Mouse (Mus musculus) splenic B cell, adult 2 months (primary cell): ENCODE results near the gene Olfr1110.
"Not testable (repeated sequence)": the region's sequence is repeated elsewhere in the genome, so short reads cannot be mapped to it uniquely, and the experiment has no call there.

Source experiments
- DNase-seq: peaks from one replicate; pipeline ENCODE4 v3.0.0-alpha.2; 2011; ENCODE audit warnings: low read depth, low spot score
- H3K27me3 ChIP-seq: 2 replicates; pipeline ENCODE4 v1.6.1; 2012; ENCODE audit warnings: mild to moderate bottlenecking, low read length, moderate library complexity, mixed read lengths; ENCODE audit not compliant: control insufficient read depth, poor library complexity, insufficient read depth, severe bottlenecking
- H3K36me3 ChIP-seq: 2 replicates; pipeline ENCODE4 v1.6.1; 2012; ENCODE audit warnings: mild to moderate bottlenecking, low read length, moderate library complexity, mixed read lengths; ENCODE audit not compliant: control insufficient read depth, poor library complexity, insufficient read depth, severe bottlenecking

Olfr1110 gene

DNA sequence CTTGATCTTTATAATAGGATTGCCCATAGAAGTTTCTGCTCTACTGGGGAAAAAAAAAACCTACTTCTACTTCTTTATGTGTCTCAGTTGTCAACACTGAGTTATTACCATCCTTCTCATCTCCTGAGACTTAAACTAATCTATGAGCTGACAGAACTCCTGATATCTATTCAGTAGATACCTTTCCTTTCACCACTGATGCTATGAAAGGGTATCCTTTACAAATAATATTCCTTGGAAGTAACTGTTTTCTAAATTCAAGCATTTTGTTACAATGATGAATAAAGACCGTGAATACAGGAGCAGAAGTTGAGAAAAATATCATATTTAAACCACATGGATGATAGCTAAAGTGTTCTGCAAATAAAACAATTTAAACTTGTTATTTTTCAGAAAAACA lies at the start of gene Olfr1110:
Gene Olfr1110, minus strand, starts transcription at position 101 of the 400 bp plus-strand sequence.
- no peak for DNase-seq
- no peaks in the 10 kb centered on the region for H3K36me3 ChIP-seq
- H3K27me3 ChIP-seq: no peaks in the 10 kb centered on the region

DNA sequence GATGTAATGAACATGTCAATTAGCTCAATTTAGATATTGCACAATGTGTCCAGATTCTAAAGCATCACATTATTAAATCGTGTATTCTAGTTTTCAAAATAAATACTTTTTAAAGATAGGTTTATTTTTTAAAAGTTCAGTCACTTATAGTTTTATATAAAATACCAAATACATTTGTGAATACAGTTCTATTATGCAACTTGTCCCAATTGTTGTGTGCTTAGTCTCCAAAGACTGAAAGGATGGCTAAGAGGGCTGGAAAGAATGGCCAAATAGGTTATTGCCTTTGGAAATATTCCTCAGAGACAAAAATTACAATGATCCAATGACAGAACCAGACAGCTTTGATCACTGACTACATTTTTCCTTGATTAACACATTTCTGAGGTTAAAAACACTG lies 47.4 kb upstream of the Olfr1110 start, which contains the start of gene Olfr1112:
Gene Olfr1112, plus strand, starts transcription at position 301 of the 400 bp plus-strand sequence.
- Histone ChIP-seq H3K27me3 (no peaks in the 10 kb centered on the region), H3K36me3 (no peaks in the 10 kb centered on the region)
- DNase-seq: no peak

DNA sequence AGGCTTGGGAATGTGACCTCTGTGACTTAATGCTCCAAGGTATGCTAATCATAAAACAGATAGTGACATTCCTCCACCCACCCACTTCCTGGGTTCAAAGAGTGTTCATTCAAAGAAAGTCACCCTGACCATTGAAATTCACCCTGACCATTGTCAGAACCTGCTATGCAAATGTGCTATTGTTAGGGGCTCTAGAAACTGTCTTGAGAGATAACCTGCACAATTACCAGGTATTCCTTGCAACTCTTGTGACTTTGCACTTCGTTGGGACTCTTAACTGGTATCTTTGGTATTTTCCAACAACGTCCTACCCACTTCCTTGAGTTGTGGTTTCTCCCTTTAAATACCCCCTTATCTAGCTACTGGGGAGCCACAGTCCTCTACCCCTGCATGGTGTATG lies 27.6 kb upstream of the Olfr1110 start:
- H3K36me3 ChIP-seq, DNase-seq, H3K27me3 ChIP-seq: not testable (repeated sequence)

DNA sequence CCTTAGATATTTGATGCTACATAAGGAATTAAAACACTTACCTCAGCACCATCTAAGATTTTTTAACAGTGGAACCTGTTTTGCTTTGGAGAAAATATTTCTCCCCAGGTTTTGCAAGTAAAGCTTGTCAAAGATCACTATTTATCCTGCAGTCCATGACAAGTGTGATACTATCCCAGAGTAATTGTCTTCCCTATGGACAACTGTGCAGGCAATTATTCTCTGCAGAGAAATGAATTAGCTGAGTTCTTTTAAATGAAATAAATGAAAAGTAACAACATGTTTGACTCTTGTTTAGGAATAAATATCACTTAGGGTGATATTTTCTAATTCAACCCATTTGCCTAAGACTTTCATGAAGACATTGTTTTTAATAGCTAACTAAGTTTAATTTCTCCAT lies 12.4 kb upstream of the Olfr1110 start, which contains the start of gene Olfr1111:
Gene Olfr1111, minus strand, starts transcription at position 101 of the 400 bp plus-strand sequence.
- Histone ChIP-seq H3K27me3 (no peaks in the 10 kb centered on the region), H3K36me3 (no peaks in the 10 kb centered on the region)
- no peak for DNase-seq

DNA sequence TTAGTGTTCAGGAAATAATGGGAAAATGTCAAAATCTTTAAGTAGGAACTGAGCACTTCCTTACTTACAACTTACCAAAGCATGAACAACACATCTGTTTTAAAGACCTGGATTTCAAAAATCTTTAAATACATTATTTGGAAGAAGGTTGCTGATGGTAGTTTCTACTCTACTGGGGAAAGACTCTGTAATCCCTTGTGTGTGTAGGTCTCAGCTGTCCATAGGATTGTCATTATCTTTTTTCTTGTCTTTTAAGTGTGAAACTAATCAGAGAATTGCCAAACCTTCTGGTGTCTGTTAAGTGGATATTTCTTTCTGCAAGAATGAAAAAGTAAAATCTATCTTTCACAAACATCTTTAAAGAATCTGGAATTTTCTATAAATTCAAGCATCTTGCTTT lies 25.6 kb downstream of the Olfr1110 start, which contains the start of gene Olfr259:
Gene Olfr259, minus strand, starts transcription at position 101 of the 400 bp plus-strand sequence.
- Histone ChIP-seq H3K36me3 (no peaks in the 10 kb centered on the region), H3K27me3 (no peaks in the 10 kb centered on the region)
- no peak for DNase-seq

DNA sequence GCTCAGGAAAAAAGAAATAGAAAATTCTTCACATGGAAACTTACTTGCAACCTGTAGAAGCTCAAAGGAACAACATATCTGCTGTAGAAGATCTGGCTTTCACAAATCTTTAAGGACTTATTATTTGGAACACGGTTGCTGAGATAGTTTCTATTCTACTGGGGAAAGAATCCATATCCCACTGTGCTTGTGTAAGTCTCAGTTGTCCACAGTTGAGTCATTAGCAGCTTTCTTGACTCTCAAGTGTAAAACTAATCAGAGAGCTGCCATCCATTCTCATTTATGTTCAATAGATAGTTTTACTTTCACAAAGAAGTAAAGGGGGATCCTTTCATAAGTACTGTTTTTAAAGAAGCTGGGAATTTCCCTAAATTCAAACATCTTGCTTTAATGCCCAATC lies 44.2 kb downstream of the Olfr1110 start, which contains the start of gene Olfr1109:
Gene Olfr1109, minus strand, starts transcription at position 101 of the 400 bp plus-strand sequence.
- Histone ChIP-seq H3K36me3 (no peaks in the 10 kb centered on the region), H3K27me3 (no peaks in the 10 kb centered on the region)
- no peak for DNase-seq
